Mouse (Mus musculus): ENCODE data around the gene Ect2. TPM values are rescaled to one million over a fixed set of nuclear protein-coding genes. Genes with fewer than 3 reads are reported as not detected.

Ect2 gene
- polyA plus RNA-seq, 1 experiment from 2014 or later = 14.7 TPM

DNA sequence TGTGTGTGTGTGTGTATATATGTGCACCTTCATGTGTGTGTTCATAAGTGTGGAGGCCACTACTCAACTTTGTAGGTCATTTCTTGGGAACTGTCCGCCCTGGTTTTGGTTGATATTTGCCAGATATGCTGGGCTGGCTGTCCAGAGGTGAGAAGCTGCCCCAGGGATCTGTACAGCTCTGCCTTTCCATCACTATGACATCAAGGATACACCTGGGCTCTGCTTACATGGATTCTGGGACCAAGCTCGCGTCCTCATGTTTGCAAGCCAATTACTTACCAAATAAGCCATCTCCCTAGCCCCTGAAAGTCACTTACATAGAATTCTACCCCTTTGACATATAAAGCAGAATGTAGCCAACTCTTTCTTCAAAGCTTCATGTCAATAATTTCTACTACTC, 98.2 kb downstream of the Ect2 start:
- no peak for ATAC-seq (ENCODE audit: low FRiP score)
- peaks cover 12% of the 10 kb centered on the region for H3K4me1 ChIP-seq (replicated peaks)
- no peak overlapping the region for H3K4me2 ChIP-seq
- no peak overlapping the region for H3K9ac ChIP-seq
- H3K4me3 ChIP-seq = no peak overlapping the region
- no peak overlapping the region for H3K27ac ChIP-seq
- H3K9me3 ChIP-seq = peaks cover 7% of the 10 kb centered on the region; the same call in 1 of the 2 replicates
- WGBS = 93% methylated on average over 3 of the region's 3 CpGs
- H3K27me3 ChIP-seq = no peaks in the 10 kb centered on the region
- H3K36me3 ChIP-seq = no peaks in the 10 kb centered on the region

DNA sequence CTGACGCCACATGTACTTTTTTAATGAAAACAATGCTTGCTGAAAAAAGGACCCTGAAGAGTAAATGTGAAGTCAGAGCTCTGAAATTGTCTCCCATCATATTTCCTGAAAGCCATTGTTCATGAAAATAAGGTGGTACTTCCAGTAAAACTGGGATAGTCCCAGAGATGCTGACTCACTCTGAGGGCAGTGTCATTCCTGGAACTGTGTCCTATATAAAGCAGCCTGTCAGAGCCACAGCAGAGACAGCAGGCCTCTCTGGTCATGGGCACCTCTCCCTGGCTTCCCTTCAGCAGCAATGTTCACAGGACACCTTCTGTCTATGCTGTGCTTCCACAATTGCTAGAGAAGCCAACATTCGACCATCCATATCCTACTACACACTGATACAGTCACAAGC, 98.9 kb downstream of the Ect2 start:
- Histone ChIP-seq H3K9ac (no peak overlapping the region), H3K36me3 (no peaks in the 10 kb centered on the region), H3K4me1 (replicated peaks) (peaks cover 5% of the 10 kb centered on the region), H3K27me3 (no peaks in the 10 kb centered on the region), H3K4me3 (no peak overlapping the region), H3K4me2 (no peak overlapping the region), H3K27ac (no peak overlapping the region), H3K9me3 (peaks cover 7% of the 10 kb centered on the region; the same call in 1 of the 2 replicates)
- ATAC-seq (ENCODE audit: low FRiP score) = no peak
- WGBS = 80% methylated on average over 2 of the region's 2 CpGs

Other genes with a start within 250 kb of the Ect2 start
- gene Nceh1, start 29.1 kb upstream of the Ect2 start, polyA plus RNA-seq (2015; fragmentation: Nextera tagmentation; extraction: Ambion mirVana) = 6.4 and 6.9 TPM in 2 replicates
- 0.06 and 0.23 TPM in 2 replicates for gene Tnfsf10, start 163.2 kb upstream of the Ect2 start, polyA plus RNA-seq (2015; fragmentation: Nextera tagmentation; extraction: Ambion mirVana)
- gene Ghsr, start 217.5 kb upstream of the Ect2 start, polyA plus RNA-seq (2015; fragmentation: Nextera tagmentation; extraction: Ambion mirVana) = 0.25 and 0.29 TPM in 2 replicates